Mouse (Mus musculus) forebrain, embryonic 10.5 days (tissue): Measurements from ENCODE around the gene Myo5c. TPM values are rescaled to one million over a fixed set of nuclear protein-coding genes. Genes with fewer than 3 reads are reported as not detected.
"Not testable (repeated sequence)": the region's sequence is repeated elsewhere in the genome, so short reads cannot be mapped to it uniquely, and the experiment has no call there.

ENCODE experiments used
- DNase-seq: peaks from one replicate; pipeline ENCODE4 v3.0.0-alpha.2; 2017; ENCODE audit warnings: low spot score; ENCODE audit errors: extremely low spot score
- H3K27ac ChIP-seq: fragments of 300-500 bp; sonication (generic); 2 replicates; pipeline ENCODE4 v1.5.1; 2016; ENCODE audit warnings: mild to moderate bottlenecking
- H3K27me3 ChIP-seq: fragments of 300-500 bp; sonication (generic); 2 replicates; pipeline ENCODE4 v1.6.1; 2016; ENCODE audit warnings: mild to moderate bottlenecking; ENCODE audit not compliant: poor library complexity, severe bottlenecking
- H3K36me3 ChIP-seq: fragments of 300-500 bp; sonication (generic); replicated peaks from 2 replicates; pipeline ENCODE4 v1.6.1; 2016; ENCODE audit warnings: mild to moderate bottlenecking, moderate library complexity
- H3K4me1 ChIP-seq: fragments of 300-500 bp; sonication (generic); 2 replicates; pipeline ENCODE4 v1.6.1; 2016
- H3K4me3 ChIP-seq: fragments of 300-500 bp; sonication (generic); 2 replicates; pipeline ENCODE4 v1.5.1; 2016; ENCODE audit warnings: mild to moderate bottlenecking, moderate library complexity
- H3K9me3 ChIP-seq: fragments of 300-500 bp; sonication (generic); 2 replicates; pipeline ENCODE4 v1.6.1; 2016; ENCODE audit warnings: mild to moderate bottlenecking, moderate library complexity
- WGBS: fragments of 180-500 bp; shearing (Covaris S2); methylation state at CpG from one replicate; pipeline ENCODE4 v1.1.7; 2016; 5-methylcytosine and 5-hydroxymethylcytosine counted together
- polyA plus RNA-seq: library from polyadenylated mRNA; unstranded; fragments of >200 nt; fragmentation: Nextera tagmentation; extraction: Ambion mirVana; gene quantifications from 2 replicates; pipeline ENCODE4 v1.2.1, GENCODE M21; 2016

The Myo5c gene
- polyA plus RNA-seq, 1 experiment from 2014 or later, result 0.61 TPM

DNA sequence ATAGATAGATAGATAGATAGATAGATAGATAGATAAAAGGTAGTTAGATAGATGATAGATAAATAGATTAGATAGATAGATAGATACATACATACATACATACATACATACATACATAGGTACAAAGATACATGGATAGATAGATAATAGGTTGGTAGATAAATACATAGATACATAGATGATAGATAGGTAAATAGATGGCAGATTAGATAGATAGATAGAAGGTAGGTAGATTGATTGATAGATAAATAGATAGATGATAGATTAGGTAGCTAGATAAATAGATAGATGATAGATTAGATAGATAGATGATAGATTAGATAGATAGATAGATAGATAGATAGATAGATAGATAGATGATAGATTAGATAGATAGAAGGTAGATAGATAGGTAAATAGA is 17.1 kb downstream of the Myo5c start:
- Histone ChIP-seq H3K4me3 (no peak overlapping the region), H3K27me3 (no peaks in the 10 kb centered on the region), H3K4me1 (peaks cover 4% of the 10 kb centered on the region), H3K36me3 (no peaks in the 10 kb centered on the region), H3K27ac (no peak overlapping the region), H3K9me3 (no peaks in the 10 kb centered on the region)
- no peak for DNase-seq

DNA sequence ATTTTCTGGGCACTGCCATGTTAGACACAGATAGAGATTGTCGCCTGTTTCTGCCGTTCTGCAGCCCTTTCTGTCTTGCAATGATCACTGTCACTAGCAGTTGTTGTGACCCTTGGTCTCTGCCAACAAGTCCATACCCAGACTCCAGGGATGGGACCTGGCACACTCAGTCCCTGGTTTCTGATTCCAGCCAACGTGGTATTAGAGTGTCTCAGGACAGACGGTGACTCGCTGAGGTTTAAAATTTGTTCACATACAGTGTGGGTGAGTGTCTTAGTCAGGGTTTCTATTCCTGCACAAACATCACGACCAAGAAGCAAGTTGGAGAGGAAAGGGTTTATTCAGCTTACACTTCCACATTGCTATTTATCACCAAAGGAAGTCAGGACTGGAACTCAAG is 21.3 kb downstream of the Myo5c start:
- H3K27ac ChIP-seq, H3K36me3 ChIP-seq, H3K4me3 ChIP-seq, H3K27me3 ChIP-seq, H3K9me3 ChIP-seq, DNase-seq: not testable (repeated sequence)
- peaks cover 22% of the 10 kb centered on the region for H3K4me1 ChIP-seq
- 83% methylated on average over 6 of the region's 6 CpGs for WGBS

DNA sequence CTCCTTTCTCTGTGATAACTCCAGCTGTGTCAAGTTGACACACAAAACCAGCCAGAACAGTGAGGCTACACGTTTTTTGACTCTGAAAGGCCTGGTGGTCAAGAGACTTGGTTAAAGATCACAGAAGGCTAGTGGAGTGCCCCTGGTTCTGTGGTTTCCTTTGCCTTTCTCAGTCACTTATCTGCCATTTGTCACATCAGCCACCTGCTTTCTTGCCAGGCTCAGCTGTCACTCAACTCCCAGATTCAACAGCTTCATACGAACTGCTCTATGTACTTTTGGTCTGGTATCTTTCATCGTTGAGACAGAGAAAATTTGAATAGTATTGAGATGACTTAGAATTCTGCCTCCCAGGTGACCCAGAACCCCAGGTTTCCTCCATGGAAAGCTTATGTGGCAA is 21.9 kb downstream of the Myo5c start:
- Histone ChIP-seq H3K9me3 (no peaks in the 10 kb centered on the region), H3K4me1 (peaks cover 22% of the 10 kb centered on the region), H3K27ac (peak overlapping the region; percentile 44; the same call in 1 of the 2 replicates), H3K27me3 (no peaks in the 10 kb centered on the region), H3K36me3 (no peaks in the 10 kb centered on the region), H3K4me3 (no peak overlapping the region)
- DNase-seq, result no peak
- WGBS, result 58% methylated on average over 3 of the region's 3 CpGs

- H3K4me1 ChIP-seq, result peaks cover 22% of the 10 kb centered on the region
- H3K4me3 ChIP-seq, result no peak overlapping the region
- H3K27ac ChIP-seq, result peak overlapping the region; percentile 44; the same call in 1 of the 2 replicates
- H3K9me3 ChIP-seq, result no peaks in the 10 kb centered on the region
- WGBS, result 74% methylated on average over 13 of the region's 13 CpGs
- H3K27me3 ChIP-seq, result no peaks in the 10 kb centered on the region
- DNase-seq, result no peak
- H3K36me3 ChIP-seq, result no peaks in the 10 kb centered on the region
Observed at GRCm38 (mm10) chr9:75254196-75254955, 22.6 kb downstream of the Myo5c start.

GRCm38 (mm10) chr9:75255820-75256545 is 24.2 kb downstream of the Myo5c start:
- Histone ChIP-seq H3K36me3 (no peaks in the 10 kb centered on the region), H3K27ac (no peak overlapping the region), H3K27me3 (no peaks in the 10 kb centered on the region), H3K4me3 (no peak overlapping the region), H3K9me3 (no peaks in the 10 kb centered on the region), H3K4me1 (peaks cover 27% of the 10 kb centered on the region)
- 86% methylated on average over 14 of the region's 14 CpGs for WGBS
- no peak for DNase-seq

- no peak overlapping the region for H3K27ac ChIP-seq
- H3K36me3 ChIP-seq, result no peaks in the 10 kb centered on the region
- H3K4me1 ChIP-seq, result peaks cover 44% of the 10 kb centered on the region
- H3K27me3 ChIP-seq, result peaks cover 8% of the 10 kb centered on the region
- WGBS, result 64% methylated on average over 4 of the region's 4 CpGs
- no peak for DNase-seq
- H3K9me3 ChIP-seq, result no peaks in the 10 kb centered on the region
- no peak overlapping the region for H3K4me3 ChIP-seq
Observed at GRCm38 (mm10) chr9:75258792-75259191, 27.0 kb downstream of the Myo5c start.

GRCm38 (mm10) chr9:75259656-75260055 is 27.8 kb downstream of the Myo5c start:
- no peak for DNase-seq
- Histone ChIP-seq H3K27me3 (peaks cover 10% of the 10 kb centered on the region), H3K4me1 (peaks cover 44% of the 10 kb centered on the region), H3K9me3 (no peaks in the 10 kb centered on the region), H3K27ac (no peak overlapping the region), H3K36me3 (no peaks in the 10 kb centered on the region), H3K4me3 (no peak overlapping the region)
- WGBS, result 88% methylated on average over 4 of the region's 4 CpGs

DNA sequence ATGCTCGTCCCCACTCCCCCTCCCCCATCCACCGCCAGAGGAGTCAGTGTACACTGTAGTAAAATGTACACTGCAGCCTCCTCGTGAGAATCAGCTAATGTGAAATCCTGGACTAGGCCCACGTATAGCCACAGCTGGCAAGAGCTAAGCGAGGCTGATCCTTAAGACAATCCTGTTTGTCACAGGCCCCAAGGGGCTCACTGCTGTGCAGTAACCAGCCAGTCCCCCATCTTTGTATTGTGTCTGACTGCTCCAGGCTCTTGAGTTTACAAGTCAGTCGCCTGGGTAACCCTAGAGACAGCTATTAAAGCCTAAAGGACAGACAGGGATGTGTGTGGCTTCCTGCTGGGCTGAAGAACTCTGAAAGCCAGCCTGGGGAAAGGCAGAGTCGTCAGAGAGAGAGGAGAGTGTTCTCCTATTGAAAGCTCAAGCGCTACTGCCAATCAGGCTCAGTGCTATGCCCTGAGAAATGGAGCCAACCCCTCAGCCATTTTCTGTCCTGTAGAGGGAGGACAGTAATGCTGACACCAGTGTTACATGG is 29.6 kb downstream of the Myo5c start:
- H3K9me3 ChIP-seq, result no peaks in the 10 kb centered on the region
- H3K4me3 ChIP-seq, result no peak overlapping the region; the same call in 1 of the 2 replicates
- peak overlapping the region; percentile 79 for H3K27ac ChIP-seq
- H3K36me3 ChIP-seq, result no peaks in the 10 kb centered on the region
- 4% methylated on average over 8 of the region's 8 CpGs for WGBS
- peaks cover 35% of the 10 kb centered on the region for H3K4me1 ChIP-seq
- peak; percentile 48 for DNase-seq
- H3K27me3 ChIP-seq, result peaks cover 10% of the 10 kb centered on the region

- Histone ChIP-seq H3K27me3 (peaks cover 10% of the 10 kb centered on the region), H3K4me3 (no peak overlapping the region), H3K4me1 (peaks cover 35% of the 10 kb centered on the region), H3K36me3 (no peaks in the 10 kb centered on the region), H3K9me3 (no peaks in the 10 kb centered on the region), H3K27ac (peak overlapping the region; percentile 79; the same call in 1 of the 2 replicates)
- 79% methylated on average over 8 of the region's 8 CpGs for WGBS
- no peak for DNase-seq
Observed at GRCm38 (mm10) chr9:75262235-75262826, 30.5 kb downstream of the Myo5c start.

DNA sequence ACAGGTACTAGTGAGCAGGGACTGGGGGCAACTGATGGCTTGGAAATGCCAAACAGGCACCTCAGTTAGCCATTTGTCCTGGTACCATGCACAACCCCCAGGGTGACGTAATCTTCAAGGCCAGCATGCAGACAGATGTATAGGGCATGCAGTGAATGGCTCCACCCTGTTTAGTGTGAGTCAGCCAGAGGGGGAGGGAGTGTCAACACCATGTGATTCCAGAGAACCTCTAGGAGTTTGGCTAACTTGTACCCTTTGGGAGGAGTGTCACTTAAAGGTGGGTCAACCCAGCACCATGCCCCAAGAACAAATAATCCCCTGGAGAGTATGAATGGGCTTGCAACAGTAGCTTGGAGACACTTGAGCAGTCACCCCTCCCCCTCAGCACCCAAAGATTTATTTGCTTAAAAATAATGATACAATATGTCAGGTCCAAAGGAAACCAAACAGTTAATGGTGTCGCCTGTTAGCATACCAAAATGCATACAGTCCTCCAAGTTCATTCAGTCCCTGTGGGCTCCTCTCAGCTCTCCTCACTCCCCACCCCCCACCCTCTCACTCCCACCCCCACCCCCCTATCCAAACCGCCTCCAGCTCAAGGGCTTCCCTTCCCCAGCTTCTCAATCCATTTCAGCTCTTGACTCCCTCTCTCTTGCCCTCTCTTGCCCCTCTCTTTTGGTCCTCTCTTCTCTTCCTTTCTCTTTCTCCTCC is 32.3 kb downstream of the Myo5c start:
- 61% methylated on average over 3 of the region's 3 CpGs for whole genome bisulfite sequencing
- no peak overlapping the region for H3K4me3 ChIP-seq
- H3K27ac ChIP-seq, result no peak overlapping the region
- H3K36me3 ChIP-seq, result no peaks in the 10 kb centered on the region
- H3K9me3 ChIP-seq, result no peaks in the 10 kb centered on the region
- peaks cover 35% of the 10 kb centered on the region for H3K4me1 ChIP-seq
- DNase-seq, result no peak
- peaks cover 10% of the 10 kb centered on the region for H3K27me3 ChIP-seq

DNA sequence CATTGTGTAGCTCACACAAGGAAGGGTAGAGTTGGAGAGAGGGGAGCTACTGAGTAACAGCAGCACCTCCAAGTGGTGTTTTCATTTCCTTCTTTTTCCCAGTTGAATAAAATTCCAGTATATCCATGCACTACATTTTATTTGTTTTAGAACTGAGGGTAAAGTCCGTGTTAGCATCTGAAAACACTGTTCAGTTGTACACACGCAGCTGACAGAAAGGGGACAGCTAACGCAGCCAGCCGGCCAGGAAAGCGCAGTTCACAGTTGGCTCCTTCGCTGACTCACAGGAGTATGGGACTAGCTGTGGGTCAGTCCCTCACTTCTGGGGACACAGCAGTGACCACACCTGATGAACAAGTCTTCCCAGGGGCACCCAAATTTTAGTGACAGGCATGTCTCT is 35.3 kb downstream of the Myo5c start:
- no peaks in the 10 kb centered on the region for H3K9me3 ChIP-seq
- H3K36me3 ChIP-seq, result no peaks in the 10 kb centered on the region
- no peak overlapping the region for H3K4me3 ChIP-seq
- WGBS, result 81% methylated on average over 6 of the region's 6 CpGs
- peaks cover 18% of the 10 kb centered on the region for H3K4me1 ChIP-seq
- no peak for DNase-seq
- peaks cover 10% of the 10 kb centered on the region for H3K27me3 ChIP-seq
- no peak overlapping the region for H3K27ac ChIP-seq

GRCm38 (mm10) chr9:75270382-75270781 is 38.6 kb downstream of the Myo5c start:
- DNase-seq, result no peak
- Histone ChIP-seq H3K36me3 (no peaks in the 10 kb centered on the region), H3K27me3 (no peaks in the 10 kb centered on the region), H3K27ac (no peak overlapping the region), H3K4me3 (no peak overlapping the region), H3K4me1 (no peaks in the 10 kb centered on the region), H3K9me3 (no peaks in the 10 kb centered on the region)
- 88% methylated on average over 6 of the region's 6 CpGs for WGBS
